Mouse (Mus musculus) heart, embryonic 12.5 days (tissue): Measurements from ENCODE around the gene Syt3. TPM values are rescaled to one million over a fixed set of nuclear protein-coding genes. Genes with fewer than 3 reads are reported as not detected.

Experiments used
- ATAC-seq: fragments of 200-750 bp; cut with Nextera tagmentation; 2 replicates; pipeline ENCODE4 v1.8.0; 2017; ENCODE audit warnings: moderate TSS enrichment, moderate library complexity; ENCODE audit not compliant: insufficient number of reproducible peaks, low FRiP score
- H3K27ac ChIP-seq: fragments of 300-500 bp; sonication (generic); 2 replicates; pipeline ENCODE4 v1.5.1; 2016; ENCODE audit warnings: mild to moderate bottlenecking, moderate library complexity; ENCODE audit not compliant: poor library complexity, severe bottlenecking
- H3K27me3 ChIP-seq: fragments of 300-500 bp; sonication (generic); replicated peaks from 2 replicates; pipeline ENCODE4 v1.6.1; 2016; ENCODE audit warnings: mild to moderate bottlenecking, moderate library complexity
- H3K36me3 ChIP-seq: fragments of 300-500 bp; sonication (generic); 2 replicates; pipeline ENCODE4 v1.6.1; 2016; ENCODE audit warnings: mild to moderate bottlenecking, moderate library complexity
- H3K4me1 ChIP-seq: fragments of 300-500 bp; sonication (generic); replicated peaks from 2 replicates; pipeline ENCODE4 v1.6.1; 2016; ENCODE audit warnings: mild to moderate bottlenecking
- H3K4me2 ChIP-seq: fragments of 300-500 bp; sonication (generic); 2 replicates; pipeline ENCODE4 v1.6.1; 2016; ENCODE audit warnings: mild to moderate bottlenecking, moderate library complexity
- H3K4me3 ChIP-seq: fragments of 300-500 bp; sonication (generic); 2 replicates; pipeline ENCODE4 v1.5.1; 2016; ENCODE audit warnings: mild to moderate bottlenecking
- H3K9ac ChIP-seq: fragments of 300-500 bp; sonication (generic); 2 replicates; pipeline ENCODE4 v1.6.1; 2016; ENCODE audit warnings: mild to moderate bottlenecking, moderate library complexity
- H3K9me3 ChIP-seq: fragments of 300-500 bp; sonication (generic); replicated peaks from 2 replicates; pipeline ENCODE4 v1.6.1; 2016; ENCODE audit warnings: mild to moderate bottlenecking, moderate library complexity
- WGBS: fragments of 180-500 bp; shearing (Covaris S2); methylation state at CpG from one replicate; pipeline ENCODE4 v1.1.7; 2016; 5-methylcytosine and 5-hydroxymethylcytosine counted together
- polyA plus RNA-seq: library from polyadenylated mRNA; unstranded; fragments of >200 nt; fragmentation: Nextera tagmentation; extraction: Ambion mirVana; gene quantifications from 2 replicates; pipeline ENCODE4 v1.2.1, GENCODE M21; 2016

Gene Syt3
- polyA plus RNA-seq, 1 experiment from 2014 or later = 0.55 TPM

DNA sequence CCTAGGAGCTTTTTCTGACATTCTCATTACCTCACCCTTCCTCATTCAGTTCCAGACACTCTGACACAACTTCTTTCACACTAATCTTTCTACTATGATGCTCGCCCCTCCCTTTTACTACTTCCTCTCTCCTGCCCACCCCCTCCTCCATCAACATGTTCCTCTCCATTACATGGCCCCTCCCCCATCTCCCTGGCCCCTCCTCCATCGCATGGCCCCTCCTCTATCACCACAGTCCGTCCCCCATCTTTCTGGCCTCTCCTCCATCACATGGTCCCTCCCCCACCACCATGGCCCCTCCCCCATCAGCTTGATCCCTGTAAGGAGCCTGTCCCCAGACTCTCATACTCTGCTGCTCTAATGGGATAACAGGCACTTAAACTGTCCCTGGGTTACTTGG lies 34.9 kb upstream of the Syt3 start:
- no peaks in the 10 kb centered on the region for H3K9me3 ChIP-seq
- no peak overlapping the region for H3K4me2 ChIP-seq
- H3K4me1 ChIP-seq = peaks cover 31% of the 10 kb centered on the region
- 8% methylated on average over 3 of the region's 3 CpGs for WGBS
- H3K9ac ChIP-seq = no peak overlapping the region
- H3K4me3 ChIP-seq = no peak overlapping the region
- no peaks in the 10 kb centered on the region for H3K36me3 ChIP-seq
- no peak overlapping the region for H3K27ac ChIP-seq
- peaks cover 93% of the 10 kb centered on the region for H3K27me3 ChIP-seq
- no peak for ATAC-seq

GRCm38 (mm10) chr7:44350957-44351711 lies 32.8 kb upstream of the Syt3 start:
- Histone ChIP-seq H3K9me3 (no peaks in the 10 kb centered on the region), H3K4me2 (peak overlapping the region; percentile 63), H3K4me3 (peak overlapping the region; percentile 27), H3K36me3 (no peaks in the 10 kb centered on the region), H3K4me1 (peaks cover 34% of the 10 kb centered on the region), H3K27me3 (peaks cover 97% of the 10 kb centered on the region), H3K9ac (0 out of 2 replicates have a peak overlapping the region, but pooled peaks have one; percentile 17), H3K27ac (no peak overlapping the region)
- ATAC-seq = peak; percentile 13; the same call in 1 of the 2 replicates
- WGBS = 6% methylated on average over 25 of the region's 25 CpGs

DNA sequence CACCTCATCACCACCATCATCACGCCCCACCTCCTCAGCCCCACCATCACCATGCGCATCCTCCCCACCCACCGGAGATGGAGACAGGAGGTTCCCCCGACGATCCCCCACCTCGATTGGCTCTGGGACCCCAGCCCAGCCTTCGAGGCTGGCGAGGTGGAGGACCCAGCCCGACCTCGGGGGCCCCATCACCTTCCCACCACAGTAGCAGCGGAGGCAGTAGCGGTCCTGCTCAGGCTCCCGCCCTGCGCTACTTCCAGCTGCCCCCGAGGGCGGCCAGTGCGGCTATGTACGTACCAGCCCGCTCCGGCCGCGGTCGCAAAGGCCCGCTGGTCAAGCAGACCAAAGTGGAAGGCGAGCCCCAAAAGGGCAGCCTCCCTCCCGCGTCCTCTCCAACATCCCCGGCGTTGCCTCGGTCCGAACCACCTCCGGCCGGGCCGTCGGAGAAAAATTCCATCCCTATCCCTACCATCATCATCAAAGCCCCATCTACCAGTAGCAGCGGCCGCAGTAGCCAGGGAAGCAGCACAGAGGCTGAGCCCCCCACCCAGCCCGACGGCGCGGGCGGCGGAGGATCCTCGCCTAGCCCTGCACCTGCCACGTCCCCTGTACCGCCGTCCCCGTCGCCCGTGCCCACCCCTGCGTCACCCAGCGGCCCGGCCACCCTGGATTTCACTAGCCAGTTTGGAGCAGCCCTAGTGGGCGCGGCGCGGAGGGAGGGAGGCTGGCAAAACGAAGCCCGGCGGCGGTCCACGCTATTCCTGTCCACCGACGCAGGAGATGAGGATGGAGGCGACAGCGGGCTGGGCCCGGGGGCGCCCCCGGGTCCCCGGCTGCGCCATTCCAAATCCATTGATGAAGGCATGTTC lies 31.8 kb upstream of the Syt3 start:
- H3K36me3 ChIP-seq = no peaks in the 10 kb centered on the region
- 5% methylated on average over 68 of the region's 71 CpGs for WGBS
- peak overlapping the region; percentile 49 for H3K4me2 ChIP-seq
- H3K27ac ChIP-seq = no peak overlapping the region
- peaks cover 97% of the 10 kb centered on the region for H3K27me3 ChIP-seq
- peaks cover 44% of the 10 kb centered on the region for H3K4me1 ChIP-seq
- ATAC-seq = no peak
- no peak overlapping the region for H3K9ac ChIP-seq
- no peaks in the 10 kb centered on the region for H3K9me3 ChIP-seq
- H3K4me3 ChIP-seq = peak overlapping the region; percentile 24

- Histone ChIP-seq H3K27me3 (peaks cover 96% of the 10 kb centered on the region), H3K9me3 (no peaks in the 10 kb centered on the region), H3K36me3 (no peaks in the 10 kb centered on the region), H3K27ac (no peak overlapping the region), H3K4me2 (peak overlapping the region; percentile 49), H3K4me3 (peak overlapping the region; percentile 24), H3K9ac (no peak overlapping the region), H3K4me1 (peaks cover 51% of the 10 kb centered on the region)
- no peak for ATAC-seq
- 2% methylated on average over 69 of the region's 71 CpGs for WGBS
Observed at GRCm38 (mm10) chr7:44352750-44353600, 30.9 kb upstream of the Syt3 start.

GRCm38 (mm10) chr7:44353601-44354340 lies 30.1 kb upstream of the Syt3 start:
- H3K36me3 ChIP-seq = no peaks in the 10 kb centered on the region
- peaks cover 56% of the 10 kb centered on the region for H3K4me1 ChIP-seq
- no peak for ATAC-seq
- H3K27ac ChIP-seq = no peak overlapping the region
- H3K4me2 ChIP-seq = peak overlapping the region; percentile 49
- H3K9ac ChIP-seq = 0 out of 2 replicates have a peak overlapping the region, but pooled peaks have one; percentile 22
- H3K27me3 ChIP-seq = peaks cover 92% of the 10 kb centered on the region
- H3K9me3 ChIP-seq = no peaks in the 10 kb centered on the region
- peak overlapping the region; percentile 24 for H3K4me3 ChIP-seq
- 3% methylated on average over 35 of the region's 35 CpGs for WGBS

DNA sequence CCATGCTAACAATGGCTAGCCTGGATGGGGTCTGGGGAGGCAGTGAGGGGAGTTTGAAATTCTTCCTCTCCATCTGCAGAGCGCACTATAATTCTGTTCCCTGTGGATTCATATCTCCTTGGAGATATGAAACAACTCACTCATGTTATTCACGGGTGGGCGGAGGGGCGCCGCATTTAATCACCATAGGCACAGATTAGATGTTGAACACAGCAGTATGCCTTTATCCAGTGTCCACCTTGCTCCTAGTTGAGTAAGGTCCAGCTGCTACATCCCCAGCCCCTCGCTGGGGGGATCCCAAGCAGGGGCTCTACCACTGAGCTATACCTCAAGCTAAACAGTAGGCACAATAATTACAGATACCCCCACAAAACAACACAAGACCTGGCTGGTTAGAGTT lies 28.5 kb upstream of the Syt3 start:
- Histone ChIP-seq H3K27ac (no peak overlapping the region), H3K9me3 (no peaks in the 10 kb centered on the region), H3K9ac (no peak overlapping the region), H3K36me3 (no peaks in the 10 kb centered on the region), H3K4me1 (peaks cover 66% of the 10 kb centered on the region), H3K4me3 (no peak overlapping the region), H3K27me3 (peaks cover 84% of the 10 kb centered on the region), H3K4me2 (no peak overlapping the region)
- no peak for ATAC-seq
- 63% methylated on average over 6 of the region's 6 CpGs for WGBS

GRCm38 (mm10) chr7:44356590-44357481 lies 27.1 kb upstream of the Syt3 start:
- Histone ChIP-seq H3K4me2 (peak overlapping the region; percentile 59), H3K9me3 (no peaks in the 10 kb centered on the region), H3K4me1 (peaks cover 62% of the 10 kb centered on the region), H3K36me3 (no peaks in the 10 kb centered on the region), H3K4me3 (peak overlapping the region; percentile 34), H3K27ac (no peak overlapping the region), H3K27me3 (peaks cover 86% of the 10 kb centered on the region), H3K9ac (peak overlapping the region; percentile 42)
- no peak for ATAC-seq
- WGBS = 3% methylated on average over 35 of the region's 35 CpGs

DNA sequence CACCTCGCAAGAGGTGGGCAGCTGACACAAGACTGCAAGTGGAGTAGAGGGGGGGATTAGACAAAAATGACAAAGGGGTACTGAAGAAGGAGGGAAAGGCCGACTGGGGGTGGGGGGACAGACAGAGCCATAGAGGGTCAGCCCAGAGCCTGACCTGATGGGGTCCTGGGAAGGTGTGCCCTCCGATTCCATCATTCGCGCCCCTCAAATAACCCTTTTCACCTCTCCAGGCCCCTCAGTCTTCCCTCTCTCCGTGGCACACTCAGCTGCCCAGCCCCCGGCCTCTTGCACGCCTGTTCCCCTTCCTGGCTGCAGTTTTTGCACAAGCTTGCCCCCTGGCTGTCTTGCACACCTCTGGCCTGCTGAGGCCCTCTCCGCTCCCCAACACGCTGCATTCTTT lies 26.4 kb upstream of the Syt3 start:
- Histone ChIP-seq H3K9me3 (no peaks in the 10 kb centered on the region), H3K4me3 (peak overlapping the region; percentile 34), H3K9ac (no peak overlapping the region), H3K27ac (no peak overlapping the region), H3K4me2 (peak overlapping the region; percentile 59), H3K36me3 (no peaks in the 10 kb centered on the region), H3K4me1 (peaks cover 55% of the 10 kb centered on the region), H3K27me3 (peaks cover 86% of the 10 kb centered on the region)
- WGBS = 16% methylated on average over 9 of the region's 10 CpGs
- ATAC-seq = no peak

DNA sequence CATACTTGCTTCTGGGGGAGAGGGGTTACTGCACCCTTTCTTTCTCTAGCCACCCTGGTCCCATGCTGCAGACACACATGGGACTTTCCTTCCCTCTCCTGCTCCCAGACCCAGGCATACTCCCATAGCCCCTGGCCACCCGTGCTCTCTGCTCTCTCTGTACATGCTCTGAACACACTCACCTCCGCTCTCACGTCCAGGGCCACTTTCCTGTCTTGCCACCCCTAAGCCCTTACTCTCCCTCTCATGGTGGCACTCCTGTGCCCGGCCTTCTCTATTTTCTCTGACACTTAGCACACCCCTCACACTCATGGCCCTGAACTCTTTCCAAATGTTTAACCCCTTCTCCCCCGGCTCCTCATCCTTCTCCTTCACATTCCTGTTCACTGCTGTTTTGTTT lies 25.9 kb upstream of the Syt3 start:
- H3K27ac ChIP-seq = no peak overlapping the region
- H3K36me3 ChIP-seq = no peaks in the 10 kb centered on the region
- H3K9ac ChIP-seq = no peak overlapping the region
- ATAC-seq = no peak
- peak overlapping the region; percentile 38 for H3K4me2 ChIP-seq
- H3K9me3 ChIP-seq = no peaks in the 10 kb centered on the region
- peaks cover 86% of the 10 kb centered on the region for H3K27me3 ChIP-seq
- peaks cover 50% of the 10 kb centered on the region for H3K4me1 ChIP-seq
- H3K4me3 ChIP-seq = peak overlapping the region; percentile 14; the same call in 1 of the 2 replicates
- WGBS = 13% methylated on average over 5 of the region's 5 CpGs
